Mouse (Mus musculus) lung, postnatal 36 days (tissue): ENCODE data around the gene Hpse.

Source experiments
- DNase-seq: peaks from one replicate; pipeline ENCODE4 v3.0.0; 2022; ENCODE audit warnings: mixed read lengths

The Hpse gene

DNA sequence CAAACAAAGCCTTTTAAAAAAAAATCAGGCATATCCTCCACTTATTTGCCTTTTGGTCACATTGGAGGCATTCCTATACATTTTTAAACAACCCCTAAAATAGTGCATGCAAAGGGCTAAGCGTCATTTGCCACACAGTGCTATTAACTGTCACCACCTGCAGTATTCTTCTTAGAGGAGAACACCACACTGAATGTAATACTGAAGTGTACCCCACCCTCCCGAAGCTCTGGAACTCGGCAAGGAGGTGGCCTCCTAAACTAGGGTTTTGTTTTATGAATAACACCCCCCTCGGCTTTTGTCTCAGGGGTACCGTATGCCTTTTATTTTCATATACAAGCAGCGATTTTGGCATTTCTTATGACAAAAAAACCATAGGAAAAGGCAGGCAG, 39.0 kb downstream of the Hpse start:
- no peak for DNase-seq

DNA sequence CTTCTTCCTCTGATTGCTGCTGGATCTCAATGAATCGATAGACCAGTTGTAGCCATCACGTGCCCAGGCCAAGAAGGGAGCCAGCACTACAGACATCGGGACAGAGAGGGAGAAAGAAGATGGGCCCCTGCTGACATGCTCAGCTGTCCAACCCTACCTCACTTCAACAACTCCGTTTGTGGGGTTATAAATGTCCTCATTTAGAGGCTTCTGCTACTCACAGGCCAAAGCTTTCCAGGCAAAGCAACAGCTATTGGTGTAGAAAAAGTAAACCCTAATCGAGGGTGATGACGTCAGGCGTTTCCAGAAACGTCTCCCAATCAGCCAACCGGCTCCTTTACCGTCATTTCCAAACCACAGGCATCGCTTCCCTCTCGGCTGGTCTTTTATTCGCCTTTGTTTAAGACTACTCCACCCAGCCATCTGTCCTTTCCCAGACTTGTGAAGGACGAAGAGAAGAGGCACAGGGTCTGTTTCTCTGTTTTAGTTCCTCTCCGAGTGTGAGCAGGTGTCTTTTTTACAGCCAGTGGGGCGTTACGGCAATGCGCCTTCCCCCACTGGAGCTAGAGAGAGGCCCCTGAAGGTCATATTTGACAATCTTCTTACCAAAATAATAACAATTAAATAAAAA, 39.5 kb downstream of the Hpse start:
- DNase-seq: no peak

DNA sequence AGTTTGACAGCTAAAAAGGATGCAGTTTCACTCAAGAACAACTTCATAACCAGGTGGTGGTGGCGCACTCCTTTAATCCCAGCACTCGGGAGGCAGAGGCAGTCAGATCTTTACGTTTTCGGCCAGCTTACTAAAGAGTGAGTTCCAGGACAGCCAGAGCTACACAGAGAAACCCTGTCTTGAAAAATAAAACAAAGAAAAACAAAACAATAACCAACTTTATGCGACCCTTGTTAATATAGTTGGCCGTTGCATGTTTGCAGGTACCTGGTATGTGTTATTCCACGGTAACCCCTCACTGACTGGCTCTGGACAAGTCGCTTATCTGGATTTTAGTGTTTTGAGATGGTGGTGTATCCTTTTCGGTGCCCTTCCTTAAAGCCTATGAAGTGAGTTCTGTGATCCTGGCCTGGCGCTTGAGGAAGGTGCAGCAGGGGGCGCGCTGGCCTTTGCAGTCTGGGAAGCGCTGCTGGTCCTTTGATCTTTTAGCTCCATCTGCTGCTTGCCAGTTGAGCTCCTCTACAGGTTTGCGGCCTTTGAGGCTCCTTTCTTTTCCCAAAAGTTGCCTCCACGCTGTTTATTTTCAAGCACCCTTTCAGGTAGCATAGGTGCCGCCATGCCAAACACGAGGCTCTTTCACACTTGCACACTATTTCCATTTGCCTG, 44.7 kb downstream of the Hpse start, which contains the start of gene Coq2:
Gene Coq2, minus strand, starts transcription at position 430 of the 666 bp plus-strand sequence.
- DNase-seq: peak; percentile 94

DNA sequence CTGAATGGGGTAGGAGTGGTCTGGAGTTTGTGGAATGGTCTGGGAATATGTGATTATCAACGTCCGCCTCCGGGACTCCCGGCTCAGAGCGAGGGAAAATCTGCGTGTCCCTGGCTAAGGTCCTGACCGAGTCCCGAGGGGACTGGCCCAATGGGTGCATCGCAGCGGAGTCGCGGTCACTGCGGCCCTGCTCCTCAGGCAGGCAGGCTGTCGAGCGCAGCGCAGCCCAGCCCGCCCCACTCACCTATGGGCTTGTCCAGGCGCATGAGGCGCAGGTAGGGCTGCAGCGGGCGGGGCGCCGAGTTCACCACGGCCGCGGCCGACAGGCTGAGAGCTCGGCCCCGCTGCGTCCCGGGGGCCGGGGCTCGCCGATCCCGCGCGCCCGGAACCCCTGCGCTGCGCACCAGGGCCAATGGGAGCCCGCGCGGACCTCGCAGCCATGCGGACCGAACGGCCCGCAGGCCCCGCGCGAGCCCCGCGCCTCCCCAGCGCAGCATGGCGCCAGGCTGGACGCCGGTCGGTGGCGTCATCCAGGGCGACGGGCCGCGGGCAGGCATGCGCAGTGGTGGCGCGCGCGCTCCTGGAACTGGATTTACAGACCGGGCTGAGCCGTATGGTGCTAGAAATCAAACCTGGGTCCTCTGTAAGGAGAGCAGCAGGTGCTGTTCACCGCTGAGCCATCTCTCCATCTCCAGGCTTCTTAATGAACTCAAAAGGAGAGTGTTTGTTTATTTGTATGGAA, 45.6 kb downstream of the Hpse start:
- peak; percentile 91 for DNase-seq

DNA sequence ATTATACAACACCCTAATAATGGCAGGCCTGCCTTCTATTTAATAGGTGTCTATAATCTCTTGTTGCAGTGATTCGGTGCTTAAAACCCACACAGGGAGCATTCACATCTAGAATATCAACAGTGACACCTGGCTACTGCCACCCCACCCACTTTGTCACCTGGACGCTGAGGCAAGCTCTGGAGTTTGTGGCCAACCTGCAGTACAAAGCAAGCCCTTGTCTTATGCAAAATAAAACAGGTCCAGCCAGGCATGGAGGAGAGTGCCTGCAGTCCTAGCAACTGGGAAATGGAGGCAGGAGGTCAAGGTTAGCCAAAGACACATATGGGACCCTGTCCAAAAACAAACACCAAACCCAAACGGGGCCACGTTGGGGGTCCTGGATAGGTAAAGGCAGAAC, 47.1 kb downstream of the Hpse start:
- no peak for DNase-seq

DNA sequence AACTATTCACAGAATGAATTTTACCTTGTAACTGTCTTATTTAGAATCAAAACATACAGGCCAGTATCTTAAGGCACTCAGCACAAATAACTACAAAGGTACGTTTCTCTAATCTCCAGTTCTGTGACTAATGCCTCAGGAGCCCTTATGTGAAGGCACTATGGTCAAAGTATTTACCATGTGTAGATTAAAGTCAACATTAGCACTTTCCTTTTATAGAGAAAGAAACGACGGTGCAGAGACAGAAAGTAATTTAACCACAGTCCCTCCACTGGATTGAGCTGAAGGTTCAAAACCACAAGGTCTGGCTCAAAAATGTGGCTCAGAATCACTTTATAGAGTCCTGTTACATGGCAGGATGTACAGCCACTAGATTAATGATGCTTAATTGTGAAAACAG, 47.6 kb downstream of the Hpse start:
- no peak for DNase-seq

DNA sequence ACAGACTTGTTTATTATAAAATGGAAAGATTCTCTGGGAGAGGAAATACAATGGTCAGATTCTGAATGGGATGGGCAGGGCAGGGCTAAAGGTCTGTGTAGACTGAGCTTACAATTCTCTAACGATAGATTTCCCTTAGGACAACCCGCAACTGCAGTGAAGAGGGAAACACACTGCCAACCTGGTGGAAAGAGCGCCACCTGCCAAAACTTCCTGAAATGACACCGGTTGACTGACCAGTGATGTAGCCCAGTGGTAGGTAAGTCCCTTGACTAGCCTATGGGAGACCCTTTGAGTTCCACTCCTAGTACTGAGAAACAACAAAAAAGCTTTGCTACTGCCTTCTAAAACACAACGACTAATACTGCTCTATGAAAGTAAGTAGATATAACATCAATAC, 48.1 kb downstream of the Hpse start:
- DNase-seq: peak; percentile 78

DNA sequence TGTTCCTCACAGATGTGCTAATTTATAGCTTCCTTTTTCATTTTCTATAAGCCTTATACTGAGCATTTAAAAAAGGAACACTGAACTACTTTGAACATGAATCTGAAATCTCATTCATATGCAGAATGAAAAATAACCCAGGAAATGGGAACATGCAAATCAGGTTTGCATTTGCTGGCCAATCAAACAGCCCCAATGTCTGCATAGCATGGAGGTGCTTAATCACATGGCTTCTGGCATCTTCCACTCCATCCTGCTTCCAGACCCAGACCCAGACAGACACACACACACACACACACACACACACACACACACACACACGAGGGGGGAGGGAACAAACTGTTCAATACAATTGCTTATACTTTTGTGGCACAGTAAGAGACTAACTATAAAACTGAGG, 52.6 kb downstream of the Hpse start:
- no peak for DNase-seq

DNA sequence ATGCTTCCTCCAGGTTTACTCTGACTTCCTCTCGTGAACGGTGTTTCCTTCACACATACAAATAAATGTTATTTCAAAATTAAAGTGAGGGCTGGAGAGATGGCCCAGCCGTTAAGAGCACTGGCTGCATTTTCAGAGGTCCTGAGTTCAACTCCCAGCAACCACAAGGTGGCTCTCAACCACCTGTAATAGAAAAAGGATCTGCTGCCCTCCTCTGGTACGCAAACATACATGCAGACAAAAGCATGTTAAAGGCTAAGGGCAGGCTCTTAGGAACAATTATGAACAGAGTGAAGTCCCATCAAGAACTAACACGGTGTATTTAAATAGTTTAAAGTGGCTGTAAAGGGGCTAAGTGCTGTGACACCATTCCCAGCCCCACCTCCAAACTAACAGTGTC, 55.7 kb downstream of the Hpse start:
- peak; percentile 74 for DNase-seq

DNA sequence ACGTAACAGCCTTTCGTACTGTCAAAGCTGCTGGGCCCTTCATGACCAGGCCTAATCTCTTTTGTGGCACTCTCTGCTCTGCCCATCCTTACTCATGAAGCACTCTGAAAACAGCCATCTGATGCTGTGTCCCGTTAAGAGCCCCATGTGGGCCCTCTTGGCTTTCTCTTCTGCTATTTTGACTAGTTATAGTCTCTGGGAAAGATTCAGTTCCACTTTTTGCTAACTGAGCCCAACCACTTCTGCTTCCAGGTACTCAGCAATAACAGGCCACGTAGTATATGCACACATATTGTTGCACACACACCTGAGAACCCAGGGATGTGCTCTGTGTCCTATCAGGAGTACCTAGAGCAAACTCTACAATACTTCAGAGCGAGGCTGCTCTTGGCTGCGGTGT, 56.5 kb downstream of the Hpse start:
- peak; percentile 56 for DNase-seq

DNA sequence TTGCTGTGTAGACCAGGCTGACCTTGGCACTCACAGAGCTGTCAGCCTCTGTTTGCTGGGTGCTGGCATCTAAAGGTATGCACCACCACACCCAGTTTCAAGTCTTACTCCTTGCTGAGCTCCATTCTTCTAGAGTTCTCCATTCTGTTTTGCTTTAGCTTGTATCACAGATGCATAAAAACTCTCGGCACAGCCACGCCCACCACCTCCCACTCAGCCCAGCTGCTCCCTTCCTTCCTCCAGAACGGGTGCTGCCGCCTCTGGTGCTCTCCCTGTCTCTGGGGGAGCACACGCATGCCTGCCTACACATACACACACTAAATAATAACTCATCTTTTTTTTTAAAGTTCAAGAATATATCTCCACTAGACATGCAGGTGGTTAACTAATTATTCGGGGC, 61.1 kb downstream of the Hpse start:
- DNase-seq: no peak

DNA sequence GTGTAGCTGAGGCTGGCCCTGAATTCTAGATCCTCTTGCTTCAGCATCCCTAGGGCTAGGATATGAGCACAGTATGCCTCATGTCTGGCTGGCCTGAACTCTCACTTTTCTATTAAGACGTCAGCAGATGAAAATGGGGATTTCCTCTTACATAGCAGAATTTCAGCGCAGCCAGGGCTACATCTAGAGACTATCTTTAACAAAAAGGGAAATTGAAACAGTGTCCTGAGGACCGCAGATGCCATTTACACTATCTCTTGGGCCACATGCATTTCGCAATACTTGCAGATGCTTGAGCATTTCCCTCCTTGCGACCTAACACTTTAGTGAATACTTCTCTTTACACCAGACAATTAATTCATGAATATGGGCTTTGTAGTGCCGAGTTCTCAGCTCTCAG, 63.2 kb downstream of the Hpse start:
- peak; percentile 36 for DNase-seq

DNA sequence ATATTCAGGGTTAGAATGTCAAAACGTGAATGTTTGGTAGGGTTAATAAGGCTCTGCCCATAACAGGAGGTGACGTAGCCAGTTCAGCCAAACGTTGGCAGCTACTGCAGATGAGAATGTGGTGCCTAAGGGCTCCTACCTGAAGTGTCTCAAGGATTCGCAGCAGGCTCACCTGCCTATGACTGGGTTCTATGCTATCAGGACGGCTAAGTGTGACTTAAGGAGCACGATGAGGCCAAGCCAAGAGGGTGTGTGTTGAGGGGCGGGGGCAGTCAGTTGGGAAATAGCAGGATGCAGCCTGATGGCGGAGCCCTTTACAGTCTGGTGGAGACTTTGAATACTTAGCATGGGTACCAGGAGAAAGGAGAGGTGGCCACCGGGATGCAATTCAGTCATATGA, 67.2 kb downstream of the Hpse start:
- peak; percentile 38 for DNase-seq

DNA sequence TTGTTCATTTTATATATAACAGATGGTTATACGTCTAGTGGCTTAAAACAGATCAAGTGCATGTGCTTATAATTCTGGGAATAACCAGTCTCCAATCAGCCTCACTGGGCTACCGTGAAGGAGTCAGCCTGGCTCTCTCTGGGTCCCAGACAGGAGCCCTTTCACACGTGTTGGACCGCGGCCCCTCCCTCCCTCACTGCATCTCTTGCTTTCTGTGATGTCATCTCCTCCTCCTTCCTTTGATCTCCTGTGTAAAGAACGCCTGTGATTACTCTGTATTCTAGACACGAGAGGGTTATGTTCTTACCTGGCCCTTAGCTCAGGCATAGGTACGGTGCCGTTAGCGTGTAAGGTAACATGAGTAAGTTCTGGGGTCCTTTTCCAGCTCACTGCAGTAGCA, 68.0 kb downstream of the Hpse start:
- DNase-seq: no peak

DNA sequence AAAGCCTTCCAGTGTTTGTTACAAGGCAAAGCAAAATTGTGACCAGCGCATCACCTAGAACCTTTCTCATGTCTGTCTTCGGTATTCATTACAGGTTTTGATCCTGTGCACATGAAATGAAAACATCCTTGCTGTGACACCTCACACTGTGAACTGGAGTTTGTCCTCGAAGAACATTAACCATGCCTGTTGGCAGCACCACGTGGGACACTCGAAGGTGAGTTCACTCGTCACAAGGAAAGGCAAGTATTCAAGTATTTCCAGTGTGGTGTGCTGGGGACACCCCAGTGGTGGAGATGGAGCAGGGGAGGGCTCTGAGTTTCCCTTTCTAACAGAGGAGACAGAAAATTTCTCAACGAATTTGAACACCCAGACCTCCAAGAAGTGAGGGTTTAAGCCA, 68.5 kb downstream of the Hpse start:
- no peak for DNase-seq

DNA sequence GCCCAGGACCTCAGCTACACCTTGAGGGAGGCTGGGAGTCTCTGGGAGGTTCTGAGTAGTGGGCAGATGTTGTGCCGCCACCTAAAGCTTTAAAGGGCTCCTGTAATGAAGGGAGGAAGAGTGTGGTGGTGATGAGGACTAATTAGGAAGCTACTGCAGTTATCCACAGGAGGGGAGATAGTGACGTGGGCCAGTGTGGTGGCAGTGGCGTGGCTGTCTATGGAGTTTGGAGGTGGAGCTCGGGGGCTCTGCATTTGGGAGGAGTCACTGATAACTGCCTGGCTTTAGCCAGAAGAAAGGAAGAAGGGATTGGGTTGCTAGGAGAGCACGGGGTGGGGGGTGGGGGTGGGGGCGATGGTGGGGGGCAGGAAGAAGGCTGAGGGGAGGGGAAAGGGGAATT, 71.0 kb downstream of the Hpse start:
- no peak for DNase-seq

DNA sequence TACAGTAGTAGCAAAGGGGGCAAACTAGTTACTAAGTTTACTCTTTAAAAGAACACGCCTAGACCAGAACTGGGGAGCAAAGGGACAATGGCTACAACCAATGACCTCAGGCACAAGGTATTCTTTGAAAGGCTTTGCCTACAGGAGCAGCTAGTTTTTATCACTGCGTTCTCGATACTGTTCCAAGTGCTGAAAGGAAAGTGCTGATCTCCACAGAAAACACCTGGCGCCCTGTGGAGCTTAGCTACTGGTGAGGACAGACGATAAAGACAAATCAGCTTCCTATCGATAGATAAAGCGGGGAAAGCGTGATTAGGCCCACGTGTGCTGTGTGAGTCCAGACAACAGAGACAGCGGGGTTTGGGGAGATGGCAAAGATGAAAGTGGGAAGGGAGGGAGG, 71.5 kb downstream of the Hpse start:
- no peak for DNase-seq

DNA sequence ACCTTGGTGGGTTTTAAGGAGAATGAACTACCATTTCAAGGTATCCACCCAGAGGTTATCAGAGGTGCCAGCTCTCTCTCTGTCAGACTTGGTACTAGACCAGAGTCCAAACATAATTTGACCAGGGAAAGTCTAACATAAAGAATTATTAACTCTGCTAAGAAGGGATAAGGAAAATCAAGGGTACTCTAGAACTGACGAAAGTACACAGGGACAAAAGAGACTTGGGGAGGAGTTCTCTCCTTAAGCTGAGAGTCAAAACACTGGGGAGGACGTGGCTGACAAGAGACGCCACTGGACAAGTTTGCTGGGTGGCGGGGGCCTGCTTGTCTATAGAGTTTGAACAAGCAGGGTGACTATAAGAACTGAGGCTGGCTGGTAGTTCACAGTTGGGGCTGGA, 73.0 kb downstream of the Hpse start:
- no peak for DNase-seq

DNA sequence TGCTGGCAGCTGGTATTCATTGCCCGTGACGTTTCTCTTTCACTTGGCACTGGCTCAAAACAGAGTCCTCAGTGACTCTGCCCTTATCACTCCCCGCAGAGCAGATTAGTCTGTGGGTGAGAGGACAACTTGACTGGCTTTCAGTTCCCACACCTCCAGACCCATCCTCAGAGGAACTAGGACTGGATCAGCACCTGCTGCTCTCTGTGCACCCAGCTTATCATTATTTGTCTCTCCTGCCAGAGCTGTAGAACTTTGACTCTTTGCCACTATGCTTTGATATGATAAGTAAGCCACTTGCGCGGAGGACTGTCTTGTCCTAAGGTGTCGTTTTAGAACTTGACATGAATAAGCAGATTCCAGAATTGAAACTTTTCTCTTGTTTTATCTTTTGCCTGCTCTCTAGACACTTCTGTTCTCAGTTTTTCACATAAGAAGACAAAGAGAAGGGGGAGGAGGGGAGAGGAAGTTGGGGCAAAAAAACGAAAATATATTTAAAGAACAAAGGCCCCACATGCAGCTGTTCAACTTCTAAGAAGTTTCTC, 75.5 kb downstream of the Hpse start:
- peak; percentile 66 for DNase-seq

DNA sequence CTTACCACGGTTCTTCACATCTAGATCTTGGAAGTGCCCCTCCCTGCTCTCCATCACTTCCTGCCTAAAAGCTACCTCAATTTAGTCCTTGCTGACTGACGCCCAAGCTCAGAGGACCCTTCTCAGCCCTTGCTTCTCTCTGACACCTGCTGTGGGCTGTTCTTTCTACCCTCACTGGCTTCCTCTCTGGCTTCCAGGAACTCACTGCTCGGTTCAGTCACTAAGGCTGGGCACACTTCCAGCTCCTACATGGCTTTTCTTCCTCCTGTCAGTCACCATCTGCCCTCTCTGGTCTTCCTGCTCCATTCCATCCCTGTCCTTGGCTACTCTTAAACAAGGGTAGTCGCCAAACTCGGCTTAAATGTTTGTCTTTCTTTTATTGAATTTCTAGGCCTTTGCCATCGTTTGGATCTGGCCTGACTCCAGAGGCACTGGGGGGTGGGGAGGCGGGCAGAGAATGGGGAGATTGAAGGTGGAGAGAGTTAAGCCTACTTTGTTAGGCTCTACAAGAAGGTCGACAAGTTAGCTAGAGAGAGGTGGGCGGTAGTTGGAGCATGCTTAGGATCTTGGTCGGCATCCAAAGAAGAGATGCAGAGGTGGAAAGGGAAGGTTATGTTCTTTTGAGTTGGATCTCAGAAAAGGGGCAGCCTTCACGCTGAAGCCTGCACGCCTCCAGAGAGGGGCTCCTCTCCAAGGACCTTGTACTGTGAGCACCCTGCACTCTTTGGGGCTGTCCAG, 76.1 kb downstream of the Hpse start:
- peak; percentile 61 for DNase-seq

DNA sequence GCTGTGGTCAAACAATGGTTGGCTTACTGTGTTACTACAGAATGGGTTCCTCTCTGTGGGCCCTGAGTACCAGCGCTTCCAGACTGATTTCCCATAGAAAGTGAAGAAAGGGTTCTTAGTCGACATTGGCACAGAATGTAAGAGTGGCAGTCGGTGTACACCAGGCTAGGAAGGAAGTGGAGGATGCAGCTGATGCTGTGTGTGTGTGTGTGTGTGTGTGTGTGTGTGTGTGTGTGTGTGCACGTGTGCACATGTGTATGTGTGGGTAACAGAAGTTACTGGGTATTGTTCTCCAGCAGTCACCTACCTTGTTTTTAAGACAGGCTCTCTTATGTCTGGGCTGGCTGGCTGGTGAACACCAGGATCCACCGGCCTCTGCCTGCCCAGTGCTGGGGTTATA, 77.2 kb downstream of the Hpse start:
- DNase-seq: no peak

DNA sequence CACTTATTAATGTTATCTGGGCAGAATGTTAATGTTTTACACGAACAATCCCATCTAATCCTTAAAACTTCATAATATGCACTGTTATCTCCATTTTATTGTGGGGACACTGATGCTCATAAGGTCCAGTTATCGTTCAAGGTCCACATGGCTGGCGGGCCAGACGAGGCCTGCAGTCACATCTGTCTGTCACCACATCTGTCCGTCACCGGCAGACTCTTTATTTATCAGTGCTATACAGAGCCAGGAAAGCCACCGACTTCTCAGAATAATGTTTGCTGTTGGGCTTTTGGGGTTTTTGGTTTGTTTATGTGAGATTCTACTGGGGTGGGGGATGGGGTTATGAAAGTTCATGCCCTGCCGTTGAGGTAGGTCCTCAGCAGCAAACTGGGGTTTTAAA, 81.0 kb downstream of the Hpse start:
- no peak for DNase-seq
